Comparison of ENCODE assay signal across 8 mouse cellular contexts in genomic region chr4:101648745-101649144, GRCm38 (mm10). TPM values are rescaled to one million over a fixed set of nuclear protein-coding genes. Genes with fewer than 3 reads are reported as not detected.
DNase-seq lines count a peak whose midpoint lies in the region; ATAC-seq and TF ChIP-seq lines count a peak whose summit lies in the region.

No protein-coding gene starts in this region.

- peak overlapping the region; percentile 62 for H3K4me2 ChIP-seq in neural tube, embryonic 13.5 days

- no peak for DNase-seq in layer of hippocampus, adult 2 months (ENCODE audit: low spot score in 2 of 2)
- no peak for DNase-seq in layer of hippocampus, adult 18-20 months (ENCODE audit: low spot score in 2 of 2)
- DNase-seq in embryonic facial prominence, embryonic 10.5 days (ENCODE audit: low spot score) = no peak
- no peak for DNase-seq in limb, embryonic 10.5 days (ENCODE audit: low spot score)
- DNase-seq in cerebellum, postnatal 36 days = no peak
- no peak for DNase-seq in adrenal gland, adult (ENCODE audit: inconsistent age in 2 of 2, low spot score in 1 of 2)
- DNase-seq in thymus, postnatal 36 days = no peak

- WGBS in embryonic facial prominence, embryonic 10.5 days = 87% methylated on average over 1 of the region's 1 CpGs
- 89% methylated on average over 1 of the region's 1 CpGs for WGBS in limb, embryonic 10.5 days
- 52% methylated on average over 1 of the region's 1 CpGs for WGBS in neural tube, embryonic 13.5 days

- no peak for ATAC-seq in neural tube, embryonic 13.5 days (ENCODE audit: low read depth)

- H3K27ac ChIP-seq in layer of hippocampus, adult 2 months = peak overlapping the region; percentile 98
- peak overlapping the region; percentile 98 for H3K27ac ChIP-seq in embryonic facial prominence, embryonic 10.5 days (replicated peaks)
- peak overlapping the region; percentile 96 for H3K27ac ChIP-seq in limb, embryonic 10.5 days
- peak overlapping the region; percentile 95 for H3K27ac ChIP-seq in neural tube, embryonic 13.5 days (replicated peaks)

- H3K27me3 ChIP-seq in embryonic facial prominence, embryonic 10.5 days (replicated peaks; ENCODE audit: low read depth, poor library complexity, severe bottlenecking) = no peaks in the 10 kb centered on the region
- H3K27me3 ChIP-seq in limb, embryonic 10.5 days (ENCODE audit: low read depth, poor library complexity, severe bottlenecking) = no peaks in the 10 kb centered on the region
- no peaks in the 10 kb centered on the region for H3K27me3 ChIP-seq in neural tube, embryonic 13.5 days

- H3K4me1 ChIP-seq in embryonic facial prominence, embryonic 10.5 days = peaks cover 33% of the 10 kb centered on the region
- H3K4me1 ChIP-seq in limb, embryonic 10.5 days = peaks cover 30% of the 10 kb centered on the region
- peaks cover 17% of the 10 kb centered on the region for H3K4me1 ChIP-seq in neural tube, embryonic 13.5 days (replicated peaks)

- no peak for TF ChIP-seq CTCF in layer of hippocampus, adult 2 months (conservative IDR thresholded peaks at IDR 0.05)

- H3K9me3 ChIP-seq in embryonic facial prominence, embryonic 10.5 days = no peaks in the 10 kb centered on the region
- no peaks in the 10 kb centered on the region for H3K9me3 ChIP-seq in limb, embryonic 10.5 days (replicated peaks)
- H3K9me3 ChIP-seq in neural tube, embryonic 13.5 days = no peaks in the 10 kb centered on the region

- H3K9ac ChIP-seq in neural tube, embryonic 13.5 days = peak overlapping the region; percentile 91

- peak overlapping the region; percentile 71 for H3K4me3 ChIP-seq in layer of hippocampus, adult 2 months
- peak overlapping the region; percentile 89 for H3K4me3 ChIP-seq in embryonic facial prominence, embryonic 10.5 days
- peak overlapping the region; percentile 72 for H3K4me3 ChIP-seq in limb, embryonic 10.5 days
- H3K4me3 ChIP-seq in neural tube, embryonic 13.5 days = peak overlapping the region; percentile 81

- H3K36me3 ChIP-seq in embryonic facial prominence, embryonic 10.5 days (replicated peaks) = 0 out of 2 replicates have a peak, but pooled peaks cover 3% of the 10 kb centered on the region
- no peaks in the 10 kb centered on the region for H3K36me3 ChIP-seq in limb, embryonic 10.5 days
- H3K36me3 ChIP-seq in neural tube, embryonic 13.5 days = no peaks in the 10 kb centered on the region

RNA-seq across cellular contexts. Expression of gene Leprot, which starts 1.2 kb away (rescaled TPM):
- total RNA-seq in layer of hippocampus, adult 2 months (2021) = 10 to 100 TPM; 27.4 to 27.9 TPM
- 10 to 100 TPM; 27.1 to 29.5 TPM for total RNA-seq in layer of hippocampus, adult 18-20 months (2021)
- polyA plus RNA-seq in embryonic facial prominence, embryonic 10.5 days (2016; fragmentation: Nextera tagmentation; extraction: Ambion mirVana) = 59.8 and 67.7 TPM in 2 replicates
- 54.6 and 64.8 TPM in 2 replicates for polyA plus RNA-seq in limb, embryonic 10.5 days (2016; fragmentation: Nextera tagmentation; extraction: Ambion mirVana)
- 77.0 and 83.5 TPM in 2 replicates for polyA plus RNA-seq in neural tube, embryonic 13.5 days (2015; fragmentation: Nextera tagmentation; extraction: Ambion mirVana)
